Mouse (Mus musculus) stomach, postnatal 0 days (tissue): ENCODE results near the gene Cda.

Experiments
- CTCF ChIP-seq: IDR thresholded peaks from 2 replicates; pipeline ENCODE4 v1.5.1; 2016; ENCODE audit warnings: antibody characterized with exemption, low read depth, mild to moderate bottlenecking, moderate library complexity
- EP300 ChIP-seq: optimal IDR thresholded peaks from 2 replicates; pipeline ENCODE3; 2016; ENCODE audit warnings: antibody characterized with exemption

- TF ChIP-seq CTCF (peak; percentile 100), EP300 (no peak)
Observed at GRCm38 (mm10) chr4:138319508-138319907, 48.3 kb downstream of the Cda start.
